Mouse (Mus musculus) myocyte (in vitro differentiated cells): ENCODE measurements around the gene Slc9a1. TPM values are rescaled to one million over a fixed set of nuclear protein-coding genes. Genes with fewer than 3 reads are reported as not detected.

ENCODE experiments used
- H3K27me3 ChIP-seq: one replicate; pipeline ENCODE4 v1.6.1; 2011; ENCODE audit not compliant: control insufficient read depth, insufficient read depth, insufficient read length
- H3K36me3 ChIP-seq: one replicate; pipeline ENCODE4 v1.6.1; 2011; ENCODE audit not compliant: control insufficient read depth, insufficient read depth
- H3K4me2 ChIP-seq: one replicate; pipeline ENCODE4 v1.6.1; 2011; ENCODE audit warnings: low read depth, control low read depth
- H3K4me3 ChIP-seq: one replicate; pipeline ENCODE4 v1.5.1; 2011; ENCODE audit warnings: mild to moderate bottlenecking, control low read depth, moderate library complexity
- H3K79me2 ChIP-seq: one replicate; pipeline ENCODE4 v1.6.1; 2011; ENCODE audit not compliant: control insufficient read depth, insufficient read depth
- H3ac ChIP-seq: one replicate; pipeline ENCODE4 v1.6.1; 2011; ENCODE audit not compliant: control insufficient read depth, insufficient read length
- CEBPB ChIP-seq: IDR thresholded peaks from 2 replicates; pipeline ENCODE4 v1.6.1; 2011; ENCODE audit warnings: mild to moderate bottlenecking, moderate library complexity; ENCODE audit not compliant: poor library complexity, insufficient read depth, severe bottlenecking
- E2F4 ChIP-seq: IDR thresholded peaks from one replicate; pipeline ENCODE4 v1.6.1; 2011; ENCODE audit warnings: mild to moderate bottlenecking, control low read depth, moderate library complexity; ENCODE audit not compliant: insufficient read depth
- MAX ChIP-seq: IDR thresholded peaks from one replicate; pipeline ENCODE4 v1.6.1; 2011; ENCODE audit warnings: low read depth, mild to moderate bottlenecking, control low read depth
- MYOD1 ChIP-seq, 3 experiments: IDR thresholded peaks; one replicate each; pipeline ENCODE4 v1.6.1; 2011; ENCODE audit warnings: control low read depth in 2 of 3, low read depth in 2 of 3, mild to moderate bottlenecking in 2 of 3, moderate library complexity in 1 of 3; ENCODE audit not compliant: insufficient read length in 2 of 3, control insufficient read depth in 1 of 3
- MYOG ChIP-seq, 3 experiments: IDR thresholded peaks; one replicate each; pipeline ENCODE4 v1.6.1; 2011; ENCODE audit warnings: control low read depth in 2 of 3, low read depth in 2 of 3, mild to moderate bottlenecking in 2 of 3; ENCODE audit not compliant: insufficient read length in 2 of 3, control insufficient read depth in 1 of 3, insufficient read depth in 1 of 3
- POLR2A ChIP-seq: IDR thresholded peaks from one replicate; pipeline ENCODE4 v1.6.1; 2011; ENCODE audit warnings: low read depth, mild to moderate bottlenecking, control low read depth, moderate library complexity; ENCODE audit not compliant: insufficient read length
- POLR2AphosphoS2 ChIP-seq: IDR thresholded peaks from one replicate; pipeline ENCODE4 v1.6.1; 2011; ENCODE audit warnings: low read depth, control low read depth; ENCODE audit not compliant: insufficient read length
- REST ChIP-seq: IDR thresholded peaks from one replicate; pipeline ENCODE4 v1.6.1; 2011; ENCODE audit warnings: mild to moderate bottlenecking, control low read depth, moderate library complexity; ENCODE audit not compliant: insufficient read depth, insufficient read length
- SRF ChIP-seq: IDR thresholded peaks from one replicate; pipeline ENCODE4 v1.6.1; 2011; ENCODE audit warnings: low read depth; ENCODE audit not compliant: control insufficient read depth, insufficient read length
- TCF12 ChIP-seq: IDR thresholded peaks from one replicate; pipeline ENCODE4 v1.6.1; 2011; ENCODE audit warnings: mild to moderate bottlenecking, control low read depth; ENCODE audit not compliant: poor library complexity, insufficient read depth, severe bottlenecking
- TCF3 ChIP-seq: IDR thresholded peaks from one replicate; pipeline ENCODE4 v1.6.1; 2011; ENCODE audit warnings: low read depth, control low read depth; ENCODE audit not compliant: insufficient read length
- USF1 ChIP-seq: IDR thresholded peaks from one replicate; pipeline ENCODE4 v1.6.1; 2011; ENCODE audit warnings: low read depth, mild to moderate bottlenecking, control low read depth, moderate library complexity
- polyA plus RNA-seq: library from polyadenylated mRNA; unstranded; fragments of >200 nt; fragmentation: generic; extraction: Trizol; gene quantifications from one replicate; pipeline ENCODE4 v1.2.1, GENCODE M21; 2012; ENCODE audit warnings: missing spikeins

Gene Slc9a1
- polyA plus RNA-seq, 1 experiment = 23.3 TPM

GRCm38 (mm10) chr4:133344112-133344511, 25.4 kb upstream of the Slc9a1 start:
- H3K4me3 ChIP-seq = no peak overlapping the region
- H3K27me3 ChIP-seq = no peaks in the 10 kb centered on the region
- no peak overlapping the region for H3ac ChIP-seq
- TF ChIP-seq TCF12 = no peak
- TF ChIP-seq MAX = no peak
- no peak for TF ChIP-seq POLR2A
- TF ChIP-seq MYOG (IDR thresholded peaks at IDR 0.05; ENCODE audit: control insufficient read depth in 1 of 3, insufficient read depth in 1 of 3, insufficient read length in 2 of 3, low read depth in 2 of 3) = no peak
- TF ChIP-seq CEBPB = no peak
- no peak for TF ChIP-seq REST
- TF ChIP-seq SRF = no peak
- TF ChIP-seq MYOD1 (IDR thresholded peaks at IDR 0.05; ENCODE audit: control insufficient read depth in 1 of 3, insufficient read length in 2 of 3, low read depth in 2 of 3) = no peak
- TF ChIP-seq USF1 = no peak
- TF ChIP-seq POLR2AphosphoS2 = no peak
- no peak for TF ChIP-seq E2F4
- no peak for TF ChIP-seq TCF3
- no peaks in the 10 kb centered on the region for H3K79me2 ChIP-seq
- H3K36me3 ChIP-seq = no peaks in the 10 kb centered on the region
- no peak overlapping the region for H3K4me2 ChIP-seq

GRCm38 (mm10) chr4:133345702-133346101, 23.8 kb upstream of the Slc9a1 start:
- TF ChIP-seq POLR2A = no peak
- TF ChIP-seq MAX = no peak
- TF ChIP-seq USF1 = no peak
- Histone ChIP-seq H3ac (no peak overlapping the region), H3K36me3 (no peaks in the 10 kb centered on the region), H3K79me2 (no peaks in the 10 kb centered on the region), H3K4me2 (no peak overlapping the region), H3K4me3 (no peak overlapping the region), H3K27me3 (no peaks in the 10 kb centered on the region)

GRCm38 (mm10) chr4:133346577-133346976, 22.9 kb upstream of the Slc9a1 start:
- Histone ChIP-seq H3K36me3 (no peaks in the 10 kb centered on the region), H3K79me2 (no peaks in the 10 kb centered on the region), H3ac (no peak overlapping the region), H3K27me3 (no peaks in the 10 kb centered on the region), H3K4me2 (no peak overlapping the region), H3K4me3 (no peak overlapping the region)
- no peak for TF ChIP-seq MYOD1 (IDR thresholded peaks at IDR 0.05; ENCODE audit: control insufficient read depth in 1 of 3, insufficient read length in 2 of 3, low read depth in 2 of 3)
- no peak for TF ChIP-seq E2F4
- TF ChIP-seq TCF12 = no peak
- no peak for TF ChIP-seq SRF
- TF ChIP-seq REST = no peak
- TF ChIP-seq CEBPB = no peak
- TF ChIP-seq MYOG (IDR thresholded peaks at IDR 0.05; ENCODE audit: control insufficient read depth in 1 of 3, insufficient read depth in 1 of 3, insufficient read length in 2 of 3, low read depth in 2 of 3) = no peak
- no peak for TF ChIP-seq MAX
- TF ChIP-seq POLR2A = no peak
- TF ChIP-seq POLR2AphosphoS2 = no peak
- TF ChIP-seq TCF3 = no peak
- no peak for TF ChIP-seq USF1

GRCm38 (mm10) chr4:133347624-133348023, 21.9 kb upstream of the Slc9a1 start:
- Histone ChIP-seq H3ac (no peak overlapping the region), H3K4me2 (peak overlapping the region; percentile 8), H3K36me3 (no peaks in the 10 kb centered on the region), H3K79me2 (no peaks in the 10 kb centered on the region), H3K27me3 (no peaks in the 10 kb centered on the region), H3K4me3 (no peak overlapping the region)
- TF ChIP-seq POLR2AphosphoS2 (no peak), TCF12 (no peak), REST (no peak), MAX (no peak), CEBPB (no peak), SRF (no peak), MYOG (IDR thresholded peaks at IDR 0.05; ENCODE audit: control insufficient read depth in 1 of 3, insufficient read depth in 1 of 3, insufficient read length in 2 of 3, low read depth in 2 of 3) (no peak), USF1 (no peak), POLR2A (no peak), TCF3 (no peak), E2F4 (no peak), MYOD1 (IDR thresholded peaks at IDR 0.05; ENCODE audit: control insufficient read depth in 1 of 3, insufficient read length in 2 of 3, low read depth in 2 of 3) (no peak)

- Histone ChIP-seq H3ac (no peak overlapping the region), H3K79me2 (no peaks in the 10 kb centered on the region), H3K4me2 (no peak overlapping the region), H3K36me3 (no peaks in the 10 kb centered on the region), H3K4me3 (no peak overlapping the region), H3K27me3 (no peaks in the 10 kb centered on the region)
- no peak for TF ChIP-seq MAX
- TF ChIP-seq USF1 = no peak
- no peak for TF ChIP-seq MYOG (IDR thresholded peaks at IDR 0.05; ENCODE audit: control insufficient read depth in 1 of 3, insufficient read depth in 1 of 3, insufficient read length in 2 of 3, low read depth in 2 of 3)
- no peak for TF ChIP-seq POLR2A
- no peak for TF ChIP-seq TCF3
- no peak for TF ChIP-seq CEBPB
- TF ChIP-seq E2F4 = no peak
- no peak for TF ChIP-seq REST
- TF ChIP-seq SRF = no peak
- no peak for TF ChIP-seq MYOD1 (IDR thresholded peaks at IDR 0.05; ENCODE audit: control insufficient read depth in 1 of 3, insufficient read length in 2 of 3, low read depth in 2 of 3)
- TF ChIP-seq TCF12 = no peak
These were observed 21.3 kb upstream of the Slc9a1 start for GRCm38 (mm10) chr4:133348051-133348775.
